Mouse (Mus musculus) MN1 (cell line): ENCODE results near the gene Stxbp3.
"Not testable (repeated sequence)": the region's sequence is repeated elsewhere in the genome, so short reads cannot be mapped to it uniquely, and the experiment has no call there.

Experiments used
- DNase-seq: peaks from one replicate; pipeline ENCODE4 v3.0.0-alpha.2; 2016; ENCODE audit warnings: low spot score

The Stxbp3 gene

GRCm38 (mm10) chr3:108840000-108840715, at the start of gene Stxbp3:
TSS of gene Stxbp3 (minus strand) at chr3:108840526.
- peak; percentile 97 for DNase-seq

DNA sequence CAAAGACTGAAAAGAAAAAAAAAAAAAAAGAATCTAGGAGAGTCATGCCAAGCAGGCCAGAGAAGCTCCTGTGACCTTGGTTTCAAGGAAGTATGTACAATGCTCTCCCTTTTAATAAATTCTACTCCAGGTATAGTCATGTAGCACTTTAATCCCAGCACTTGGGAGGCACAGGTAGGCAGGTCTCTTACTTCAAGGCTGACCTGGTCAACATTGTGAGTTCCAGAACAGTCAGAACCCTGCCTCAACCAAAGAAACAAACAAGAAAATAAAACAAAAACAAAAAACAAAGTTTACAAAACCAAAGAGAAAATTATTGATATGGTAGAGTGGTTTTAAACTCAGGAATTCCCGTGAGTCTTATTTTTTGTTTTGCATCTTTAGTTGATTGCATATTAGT, 49.6 kb upstream of the Stxbp3 start, which contains the start of gene Fndc7:
Fndc7 (minus strand) TSS at position 101 of the 400 bp plus-strand sequence.
- no peak for DNase-seq

- no peak for DNase-seq
Measured at GRCm38 (mm10) chr3:108887618-108887975, 47.3 kb upstream of the Stxbp3 start.

DNA sequence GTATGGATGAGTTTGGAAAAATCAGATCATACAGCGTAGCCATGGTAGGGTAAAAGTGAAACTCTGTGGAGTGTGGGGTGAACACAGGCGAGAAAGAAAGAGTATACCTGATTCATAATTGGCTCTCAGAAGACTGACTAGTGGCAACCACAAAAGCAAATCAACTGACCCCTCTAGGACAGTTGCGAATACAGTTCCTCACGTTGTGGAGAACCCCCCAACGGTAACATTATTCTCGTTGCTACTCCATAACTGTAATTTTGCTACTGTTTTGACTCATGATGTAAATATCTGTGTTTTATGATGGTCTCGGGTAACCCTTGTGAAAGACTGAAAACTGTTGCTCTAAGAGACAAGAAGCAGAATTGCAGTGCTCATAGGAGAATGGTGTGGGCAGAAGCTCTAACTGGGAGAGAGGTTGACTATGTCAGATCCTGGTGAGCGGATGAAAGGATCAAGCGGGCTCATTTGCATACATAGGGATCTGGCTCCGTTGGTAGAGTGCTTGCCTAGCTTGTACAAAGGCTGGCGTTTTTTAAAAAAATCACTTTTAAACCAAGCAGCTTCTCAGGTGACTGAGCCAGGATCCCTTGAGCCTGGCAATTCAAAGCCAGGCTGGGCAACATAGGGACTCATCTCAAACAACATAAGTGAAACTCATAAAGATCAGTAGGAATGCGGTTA, 46.8 kb upstream of the Stxbp3 start:
- no peak for DNase-seq

- DNase-seq, result peak; percentile 62
Measured at GRCm38 (mm10) chr3:108885686-108886530, 45.6 kb upstream of the Stxbp3 start.

- no peak for DNase-seq
Measured at GRCm38 (mm10) chr3:108884706-108885289, 44.5 kb upstream of the Stxbp3 start.

- no peak for DNase-seq
Measured at GRCm38 (mm10) chr3:108883067-108883466, 42.7 kb upstream of the Stxbp3 start.

GRCm38 (mm10) chr3:108881873-108882272, 41.5 kb upstream of the Stxbp3 start:
- DNase-seq, result not testable (repeated sequence)

DNA sequence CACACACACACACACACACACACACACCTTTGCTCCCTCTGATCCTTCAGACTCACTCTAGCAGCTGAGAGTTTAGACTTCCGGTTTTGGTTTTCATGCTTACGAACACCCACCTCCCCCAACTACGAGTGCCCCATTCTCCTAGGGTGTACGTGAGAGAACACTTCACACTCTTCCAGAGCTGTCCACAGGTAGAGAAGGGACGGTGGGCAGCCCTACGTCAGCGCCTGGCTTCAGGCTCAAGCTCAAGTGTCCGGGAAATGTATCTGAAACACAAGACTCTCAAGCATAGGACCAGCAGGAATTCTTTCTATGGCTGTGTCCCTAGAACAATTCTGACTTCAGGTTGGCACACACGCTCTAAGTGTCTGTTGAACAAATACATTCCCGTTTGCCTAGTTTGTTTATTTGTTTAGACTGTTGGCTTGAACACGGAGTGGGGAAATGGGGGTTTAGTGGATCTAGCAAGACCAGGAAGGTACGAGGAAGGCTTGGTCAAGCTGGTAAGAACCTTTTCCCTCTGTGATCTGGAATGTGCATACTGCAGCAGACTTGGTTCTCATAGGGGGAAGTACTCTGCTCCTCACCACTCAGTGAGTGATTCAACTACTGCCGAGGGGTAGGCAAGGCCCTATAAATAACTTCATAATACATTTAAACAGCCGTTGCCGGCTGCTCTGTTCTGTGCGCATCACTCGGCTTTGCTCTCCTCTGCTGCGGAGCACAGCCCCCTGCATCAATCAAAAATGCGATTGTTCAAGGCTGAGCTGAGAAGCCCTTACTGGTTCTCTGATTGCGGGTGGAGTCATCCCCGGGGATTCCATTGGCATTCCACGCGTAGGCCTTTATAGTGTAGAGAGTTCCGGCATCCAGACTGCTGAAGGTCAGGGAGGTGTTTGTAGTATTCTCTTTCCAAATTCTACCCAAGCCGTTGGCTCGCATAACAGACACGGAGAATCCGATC, 40.5 kb upstream of the Stxbp3 start:
- no peak for DNase-seq

- no peak for DNase-seq
Measured at GRCm38 (mm10) chr3:108879836-108880435, 39.6 kb upstream of the Stxbp3 start.

GRCm38 (mm10) chr3:108879129-108879528, 38.8 kb upstream of the Stxbp3 start:
- DNase-seq, result no peak

DNA sequence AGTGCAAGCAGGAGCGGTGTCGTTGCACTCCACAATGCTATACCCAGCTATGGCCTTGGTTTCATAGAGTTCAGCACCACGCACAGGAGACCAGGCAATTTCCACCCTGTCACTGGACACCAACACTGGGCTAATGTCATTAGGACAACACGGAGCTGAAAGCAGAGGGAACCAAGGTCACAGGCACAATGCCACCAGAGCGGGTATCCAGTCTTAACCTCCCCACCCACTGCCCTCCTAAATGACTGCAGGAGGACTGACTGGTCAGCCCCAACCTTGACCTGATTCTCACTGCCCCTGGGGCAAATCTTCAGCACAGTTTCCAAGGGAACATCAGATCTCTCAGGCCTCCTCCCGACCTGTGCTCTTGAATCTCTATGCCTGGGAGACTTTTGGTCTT, 30.3 kb upstream of the Stxbp3 start:
- no peak for DNase-seq

DNA sequence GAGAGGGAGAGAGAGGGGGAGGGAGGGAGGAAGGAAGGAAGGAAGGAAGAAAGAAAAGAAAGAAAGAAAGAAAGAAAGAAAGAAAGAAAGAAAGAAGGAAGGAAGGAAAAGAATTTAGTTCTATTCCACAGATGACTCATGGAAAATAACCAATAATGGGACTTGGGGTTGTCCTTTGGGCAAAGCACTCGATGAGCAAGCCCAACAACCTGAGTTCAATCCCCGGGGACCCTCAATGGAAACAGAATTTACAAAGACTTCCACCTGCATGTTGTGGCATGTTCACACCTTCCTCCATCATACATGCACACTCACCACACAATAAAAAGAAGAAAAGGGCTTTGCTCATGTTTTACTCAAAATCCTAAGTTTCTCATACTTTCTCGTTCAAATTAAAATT, 27.1 kb upstream of the Stxbp3 start:
- DNase-seq, result no peak

GRCm38 (mm10) chr3:108865676-108866075, 25.4 kb upstream of the Stxbp3 start:
- no peak for DNase-seq

- DNase-seq, result no peak
Measured at GRCm38 (mm10) chr3:108865129-108865528, 24.8 kb upstream of the Stxbp3 start.

DNA sequence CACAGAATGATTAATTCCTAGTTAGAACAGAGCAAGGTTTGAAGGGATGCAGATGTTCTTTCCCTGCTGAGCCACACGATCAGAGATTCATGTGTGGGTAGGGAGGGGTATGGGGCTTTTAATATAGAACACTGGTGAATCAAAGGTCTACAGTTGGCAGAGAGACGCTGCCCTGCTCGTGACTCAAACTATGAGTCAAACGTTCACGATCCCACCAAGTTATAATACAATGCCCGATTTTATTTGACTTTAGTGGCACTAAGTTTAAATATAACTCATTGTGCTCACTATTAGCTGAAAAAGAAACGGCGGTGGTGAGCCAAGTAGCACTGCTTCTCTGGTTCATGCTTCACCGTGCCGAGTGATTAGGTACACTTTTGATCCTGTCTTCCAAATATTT, 22.8 kb upstream of the Stxbp3 start:
- DNase-seq, result peak; percentile 23

DNA sequence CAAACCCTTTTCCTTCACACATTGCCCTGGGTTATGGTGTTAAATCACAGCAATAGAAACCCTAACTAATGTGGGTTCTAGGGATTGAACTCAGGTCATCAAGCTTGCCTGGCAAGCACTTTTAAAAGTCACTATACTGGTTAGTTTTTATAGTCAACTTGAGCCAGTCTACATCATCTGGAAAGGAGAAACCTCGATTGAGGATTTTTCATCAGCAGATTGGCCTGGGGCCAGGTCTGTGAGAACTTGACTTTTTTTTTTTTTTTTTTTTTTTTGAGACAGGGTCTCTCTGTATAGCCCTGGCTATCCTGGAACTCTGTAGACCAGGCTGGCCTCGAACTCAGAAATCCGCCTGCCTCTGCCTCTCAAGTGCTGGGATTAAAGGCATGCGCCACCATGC, 22.0 kb upstream of the Stxbp3 start:
- not testable (repeated sequence) for DNase-seq

DNA sequence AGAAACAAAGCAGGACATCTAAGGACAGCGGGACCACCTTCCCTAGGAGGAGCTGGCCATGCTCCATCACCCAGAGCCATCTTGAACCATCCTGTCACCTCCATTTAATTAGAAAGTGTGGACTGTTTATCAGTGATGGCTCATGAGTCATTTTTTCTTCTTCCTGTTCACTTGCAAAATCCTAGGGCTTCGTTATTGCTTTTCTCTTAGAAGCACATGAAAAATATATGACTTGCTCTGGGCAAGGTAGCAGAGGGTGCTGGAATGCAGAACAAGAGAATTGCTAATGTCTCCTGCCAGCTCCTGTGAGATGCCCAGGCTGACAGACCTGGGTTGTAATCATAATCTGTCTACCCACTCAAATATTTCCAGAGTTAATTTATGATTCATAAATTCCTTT, 20.5 kb upstream of the Stxbp3 start:
- no peak for DNase-seq

DNA sequence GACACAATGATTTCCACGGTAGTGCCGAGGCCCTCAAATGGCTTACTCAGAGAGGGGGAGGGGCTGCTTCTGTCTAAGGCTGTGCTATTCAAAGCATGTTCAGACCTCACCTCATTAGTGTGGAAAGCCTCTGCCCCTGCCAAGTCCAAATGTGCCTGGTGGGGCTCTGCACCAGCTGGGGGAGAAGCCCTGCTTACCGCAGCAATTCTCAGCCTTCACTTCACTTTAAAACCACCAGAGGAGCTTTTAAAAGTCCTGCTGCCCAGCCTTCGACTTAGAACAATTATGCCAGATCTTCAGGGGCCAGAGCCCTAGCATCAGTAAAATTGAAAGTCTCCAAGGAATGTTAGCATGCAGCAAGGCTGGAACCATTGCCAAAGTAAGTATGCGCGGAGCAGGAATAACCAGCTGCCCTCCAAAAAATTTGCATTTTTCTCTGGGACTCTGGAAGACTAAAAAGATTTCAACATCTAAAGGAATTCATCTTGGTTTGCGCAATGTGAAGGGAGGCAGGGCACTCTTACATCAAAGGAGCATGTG, 18.0 kb upstream of the Stxbp3 start:
- DNase-seq, result peak; percentile 71

DNA sequence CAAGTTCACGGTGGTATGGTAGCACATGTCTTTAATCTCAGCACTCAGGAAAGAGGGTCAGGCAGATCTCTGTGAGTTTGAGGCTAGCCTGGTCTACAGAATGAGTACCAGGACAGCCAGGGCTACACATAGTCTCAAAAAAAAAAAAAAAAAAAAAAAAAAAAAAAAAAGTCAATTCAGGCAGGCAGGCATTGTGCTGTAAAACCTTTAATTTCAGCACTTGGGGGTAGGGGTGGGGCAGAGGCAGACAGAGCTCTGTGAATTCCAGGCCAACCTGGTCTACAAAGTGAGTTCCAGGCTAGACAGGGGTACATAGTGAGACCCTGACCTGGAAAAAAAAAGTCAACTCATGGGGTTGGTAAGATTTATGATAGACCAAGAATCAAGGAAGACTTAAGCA, 17.4 kb upstream of the Stxbp3 start:
- no peak for DNase-seq

DNA sequence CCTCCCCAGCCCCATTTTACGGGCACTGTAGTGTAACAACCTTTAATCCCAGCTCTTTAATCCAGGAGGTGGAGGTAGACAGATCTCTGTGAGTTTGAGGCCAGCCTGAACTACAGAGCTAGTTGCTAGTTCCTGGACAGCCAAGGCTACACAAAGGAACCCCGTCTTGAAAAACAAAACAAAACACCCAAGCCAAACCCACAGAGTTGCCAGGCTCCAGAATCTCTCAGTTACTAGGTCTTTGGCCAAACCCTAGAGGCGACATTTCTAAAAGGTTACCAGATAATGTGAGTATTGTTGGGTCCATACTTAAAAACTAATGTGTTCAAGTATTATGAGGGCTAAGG, 16.8 kb upstream of the Stxbp3 start:
- DNase-seq, result no peak
